Mouse (Mus musculus): ENCODE results near the gene 4921511M17Rik. TPM values are rescaled to one million over a fixed set of nuclear protein-coding genes. Genes with fewer than 3 reads are reported as not detected.
"Not testable (repeated sequence)": the region's sequence is repeated elsewhere in the genome, so short reads cannot be mapped to it uniquely, and the experiment has no call there.

4921511M17Rik gene
- polyA plus RNA-seq (2016; fragmentation: Nextera tagmentation; extraction: Ambion mirVana): not detected in 2 replicates

- not testable (repeated sequence) for H3K36me3 ChIP-seq; H3K9me3 ChIP-seq (replicated peaks); H3K4me3 ChIP-seq; H3K4me1 ChIP-seq; H3K9ac ChIP-seq; H3K4me2 ChIP-seq (replicated peaks); H3K27ac ChIP-seq; ATAC-seq (ENCODE audit: low FRiP score); H3K27me3 ChIP-seq
These were observed at the start of gene 4921511M17Rik for GRCm38 (mm10) chrX:154033727-154034126. Gene 4921511M17Rik (minus strand): TSS chrX:154033827.

GRCm38 (mm10) chrX:154054939-154055338, 21.3 kb upstream of the 4921511M17Rik start, which contains the start of gene Gm10057:
Gene Gm10057 (minus strand): TSS chrX:154055039.
- H3K9me3 ChIP-seq (replicated peaks); H3K4me3 ChIP-seq; H3K27ac ChIP-seq; H3K27me3 ChIP-seq; H3K36me3 ChIP-seq; H3K9ac ChIP-seq; H3K4me1 ChIP-seq; ATAC-seq (ENCODE audit: low FRiP score); H3K4me2 ChIP-seq (replicated peaks): not testable (repeated sequence)

GRCm38 (mm10) chrX:154012540-154012939, 21.1 kb downstream of the 4921511M17Rik start, which contains the start of gene Samt1:
Gene Samt1 (minus strand): TSS chrX:154012640.
- not testable (repeated sequence) for H3K27me3 ChIP-seq; ATAC-seq (ENCODE audit: low FRiP score); H3K27ac ChIP-seq; H3K4me1 ChIP-seq; H3K9me3 ChIP-seq (replicated peaks); H3K9ac ChIP-seq; H3K36me3 ChIP-seq; H3K4me2 ChIP-seq (replicated peaks); H3K4me3 ChIP-seq

- not testable (repeated sequence) for H3K36me3 ChIP-seq; H3K27me3 ChIP-seq; H3K27ac ChIP-seq; H3K4me1 ChIP-seq; H3K9me3 ChIP-seq (replicated peaks); H3K4me3 ChIP-seq; H3K9ac ChIP-seq; ATAC-seq (ENCODE audit: low FRiP score); H3K4me2 ChIP-seq (replicated peaks)
- WGBS: no CpG with 5 or more reads among the region's 2 CpGs
These were observed 56.7 kb downstream of the 4921511M17Rik start for GRCm38 (mm10) chrX:153976914-153977313.

GRCm38 (mm10) chrX:153976467-153976866, 57.2 kb downstream of the 4921511M17Rik start:
- 27% methylated on average over 4 of the region's 4 CpGs for WGBS
- H3K36me3 ChIP-seq; H3K9ac ChIP-seq; H3K4me3 ChIP-seq; H3K4me1 ChIP-seq; H3K27me3 ChIP-seq; H3K9me3 ChIP-seq (replicated peaks); H3K4me2 ChIP-seq (replicated peaks); H3K27ac ChIP-seq; ATAC-seq (ENCODE audit: low FRiP score): not testable (repeated sequence)

- no peaks in the 10 kb centered on the region for H3K4me1 ChIP-seq
- no peaks in the 10 kb centered on the region for H3K9me3 ChIP-seq (replicated peaks)
- WGBS: 34% methylated on average over 2 of the region's 2 CpGs
- H3K27me3 ChIP-seq: no peaks in the 10 kb centered on the region
- H3K4me3 ChIP-seq: no peak overlapping the region
- no peak for ATAC-seq (ENCODE audit: low FRiP score)
- H3K9ac ChIP-seq: no peak overlapping the region
- no peak overlapping the region for H3K4me2 ChIP-seq (replicated peaks)
- H3K27ac ChIP-seq: no peak overlapping the region
- H3K36me3 ChIP-seq: no peaks in the 10 kb centered on the region
These were observed 59.2 kb downstream of the 4921511M17Rik start for GRCm38 (mm10) chrX:153974450-153974849.

Other genes with a start within 250 kb of the 4921511M17Rik start
- gene Spin2c, start 201.6 kb downstream of the 4921511M17Rik start, polyA plus RNA-seq (2016; fragmentation: Nextera tagmentation; extraction: Ambion mirVana): 19.9 and 24.5 TPM in 2 replicates
- gene Samt1, start 21.2 kb downstream of the 4921511M17Rik start, polyA plus RNA-seq (2016; fragmentation: Nextera tagmentation; extraction: Ambion mirVana): not detected in 2 replicates
- not detected in 2 replicates for gene Gm10057, start 21.2 kb upstream of the 4921511M17Rik start, polyA plus RNA-seq (2016; fragmentation: Nextera tagmentation; extraction: Ambion mirVana)
- gene Gm15140, start 86.9 kb upstream of the 4921511M17Rik start, polyA plus RNA-seq (2016; fragmentation: Nextera tagmentation; extraction: Ambion mirVana): not detected in 2 replicates